Mouse (Mus musculus): ENCODE results near the gene Ace3. TPM values are rescaled to one million over a fixed set of nuclear protein-coding genes. Genes with fewer than 3 reads are reported as not detected.
"Not testable (repeated sequence)": the region's sequence is repeated elsewhere in the genome, so short reads cannot be mapped to it uniquely, and the experiment has no call there.

The Ace3 gene
- polyA plus RNA-seq, 1 experiment from 2014 or later = not detected

- Histone ChIP-seq H3K4me3 (no peak overlapping the region), H3K4me2 (replicated peaks) (no peak overlapping the region), H3K27ac (no peak overlapping the region), H3K27me3 (peaks cover 5% of the 10 kb centered on the region; the same call in 1 of the 2 replicates), H3K9ac (no peak overlapping the region), H3K36me3 (no peaks in the 10 kb centered on the region), H3K4me1 (no peaks in the 10 kb centered on the region), H3K9me3 (replicated peaks) (no peaks in the 10 kb centered on the region)
- ATAC-seq (ENCODE audit: low FRiP score) = no peak
- WGBS = 36% methylated on average over 11 of the region's 11 CpGs
Observed at GRCm38 (mm10) chr11:106026465-106027151, 32.1 kb downstream of the Ace3 start.

GRCm38 (mm10) chr11:106027607-106028006 lies 33.1 kb downstream of the Ace3 start:
- H3K27me3 ChIP-seq = no peaks in the 10 kb centered on the region
- no peaks in the 10 kb centered on the region for H3K4me1 ChIP-seq
- H3K4me2 ChIP-seq (replicated peaks) = no peak overlapping the region
- no peak overlapping the region for H3K4me3 ChIP-seq
- no peak overlapping the region for H3K27ac ChIP-seq
- no peak for ATAC-seq (ENCODE audit: low FRiP score)
- no peaks in the 10 kb centered on the region for H3K9me3 ChIP-seq (replicated peaks)
- 94% methylated on average over 5 of the region's 5 CpGs for WGBS
- no peaks in the 10 kb centered on the region for H3K36me3 ChIP-seq
- H3K9ac ChIP-seq = no peak overlapping the region

GRCm38 (mm10) chr11:106032074-106032473 lies 37.6 kb downstream of the Ace3 start:
- H3K9ac ChIP-seq; H3K9me3 ChIP-seq (replicated peaks); H3K27me3 ChIP-seq; H3K4me1 ChIP-seq; ATAC-seq (ENCODE audit: low FRiP score); H3K36me3 ChIP-seq: not testable (repeated sequence)
- H3K27ac ChIP-seq = peak overlapping the region; percentile 76
- WGBS = 38% methylated on average over 14 of the region's 25 CpGs
- H3K4me3 ChIP-seq = peak overlapping the region; percentile 35
- H3K4me2 ChIP-seq (replicated peaks) = peak overlapping the region; percentile 38

GRCm38 (mm10) chr11:106033491-106033919 lies 39.0 kb downstream of the Ace3 start:
- ATAC-seq (ENCODE audit: low FRiP score) = no peak

GRCm38 (mm10) chr11:106034986-106035385 lies 40.5 kb downstream of the Ace3 start:
- ATAC-seq (ENCODE audit: low FRiP score) = no peak
- Histone ChIP-seq H3K27me3 (no peaks in the 10 kb centered on the region), H3K27ac (no peak overlapping the region), H3K4me3 (no peak overlapping the region), H3K9ac (no peak overlapping the region), H3K36me3 (no peaks in the 10 kb centered on the region), H3K9me3 (replicated peaks) (no peaks in the 10 kb centered on the region), H3K4me1 (peaks cover 27% of the 10 kb centered on the region), H3K4me2 (replicated peaks) (no peak overlapping the region)
- WGBS = 86% methylated on average over 9 of the region's 9 CpGs

More at GRCm38 (mm10) chr11:106033491-106033919, 39.0 kb downstream of the Ace3 start:
- peak overlapping the region; percentile 40 for H3K4me2 ChIP-seq (replicated peaks)
- WGBS = 39% methylated on average over 11 of the region's 11 CpGs
- peak overlapping the region; percentile 37 for H3K9ac ChIP-seq
- peak overlapping the region; percentile 62 for H3K27ac ChIP-seq
- no peaks in the 10 kb centered on the region for H3K27me3 ChIP-seq
- no peaks in the 10 kb centered on the region for H3K36me3 ChIP-seq
- peaks cover 15% of the 10 kb centered on the region for H3K4me1 ChIP-seq
- H3K4me3 ChIP-seq = no peak overlapping the region
- no peaks in the 10 kb centered on the region for H3K9me3 ChIP-seq (replicated peaks)

GRCm38 (mm10) chr11:106036548-106037417 lies 42.3 kb downstream of the Ace3 start, which contains the start of gene Dcaf7:
Gene Dcaf7, plus strand, starts transcription at chr11:106036872.
- ATAC-seq (ENCODE audit: low FRiP score) = peak; percentile 99
- no peaks in the 10 kb centered on the region for H3K9me3 ChIP-seq (replicated peaks)
- H3K9ac ChIP-seq = peak within 1 kb of the TSS; percentile 93
- no peaks in the 10 kb centered on the region for H3K36me3 ChIP-seq
- H3K27ac ChIP-seq = peak within 1 kb of the TSS; percentile 93
- H3K4me1 ChIP-seq = peaks cover 27% of the 10 kb centered on the region
- peak within 1 kb of the TSS; percentile 84 for H3K4me2 ChIP-seq (replicated peaks)
- peak within 1 kb of the TSS; percentile 97 for H3K4me3 ChIP-seq
- H3K27me3 ChIP-seq = no peaks in the 10 kb centered on the region
- WGBS = under 1% methylated on average over 66 of the region's 66 CpGs

- H3K4me3 ChIP-seq = peak overlapping the region; percentile 97
- H3K4me1 ChIP-seq = peaks cover 27% of the 10 kb centered on the region
- no peaks in the 10 kb centered on the region for H3K9me3 ChIP-seq (replicated peaks)
- H3K9ac ChIP-seq = peak overlapping the region; percentile 93
- peak overlapping the region; percentile 93 for H3K27ac ChIP-seq
- peak; percentile 32; the same call in 1 of the 2 replicates for ATAC-seq (ENCODE audit: low FRiP score)
- under 1% methylated on average over 13 of the region's 13 CpGs for WGBS
- peak overlapping the region; percentile 84 for H3K4me2 ChIP-seq (replicated peaks)
- H3K36me3 ChIP-seq = no peaks in the 10 kb centered on the region
- no peaks in the 10 kb centered on the region for H3K27me3 ChIP-seq
Observed at GRCm38 (mm10) chr11:106037418-106037751, 42.9 kb downstream of the Ace3 start.

GRCm38 (mm10) chr11:106044349-106044748 lies 49.9 kb downstream of the Ace3 start:
- Histone ChIP-seq H3K27ac (no peak overlapping the region), H3K36me3 (peaks cover 28% of the 10 kb centered on the region), H3K9ac (no peak overlapping the region), H3K4me1 (peaks cover 3% of the 10 kb centered on the region; the same call in 1 of the 2 replicates), H3K9me3 (replicated peaks) (no peaks in the 10 kb centered on the region), H3K27me3 (no peaks in the 10 kb centered on the region), H3K4me2 (replicated peaks) (no peak overlapping the region), H3K4me3 (no peak overlapping the region)
- ATAC-seq (ENCODE audit: low FRiP score) = no peak

GRCm38 (mm10) chr11:106045256-106045655 lies 50.8 kb downstream of the Ace3 start:
- 93% methylated on average over 1 of the region's 1 CpGs for WGBS
- H3K27me3 ChIP-seq = no peaks in the 10 kb centered on the region
- no peaks in the 10 kb centered on the region for H3K9me3 ChIP-seq (replicated peaks)
- no peak overlapping the region for H3K9ac ChIP-seq
- no peak for ATAC-seq (ENCODE audit: low FRiP score)
- no peak overlapping the region for H3K4me2 ChIP-seq (replicated peaks)
- no peaks in the 10 kb centered on the region for H3K4me1 ChIP-seq
- H3K27ac ChIP-seq = no peak overlapping the region
- peaks cover 36% of the 10 kb centered on the region for H3K36me3 ChIP-seq
- H3K4me3 ChIP-seq = no peak overlapping the region

GRCm38 (mm10) chr11:106045780-106046179 lies 51.3 kb downstream of the Ace3 start:
- no peak overlapping the region for H3K27ac ChIP-seq
- H3K9ac ChIP-seq = no peak overlapping the region
- no peaks in the 10 kb centered on the region for H3K4me1 ChIP-seq
- WGBS = 99% methylated on average over 3 of the region's 3 CpGs
- no peaks in the 10 kb centered on the region for H3K9me3 ChIP-seq (replicated peaks)
- no peaks in the 10 kb centered on the region for H3K27me3 ChIP-seq
- no peak overlapping the region for H3K4me3 ChIP-seq
- peaks cover 39% of the 10 kb centered on the region for H3K36me3 ChIP-seq
- no peak overlapping the region for H3K4me2 ChIP-seq (replicated peaks)
- ATAC-seq (ENCODE audit: low FRiP score) = no peak

GRCm38 (mm10) chr11:106046584-106046983 lies 52.1 kb downstream of the Ace3 start:
- ATAC-seq (ENCODE audit: low FRiP score) = no peak
- Histone ChIP-seq H3K4me2 (replicated peaks) (no peak overlapping the region), H3K4me1 (no peaks in the 10 kb centered on the region), H3K9ac (no peak overlapping the region), H3K4me3 (no peak overlapping the region), H3K9me3 (replicated peaks) (no peaks in the 10 kb centered on the region), H3K36me3 (peaks cover 47% of the 10 kb centered on the region), H3K27me3 (no peaks in the 10 kb centered on the region), H3K27ac (no peak overlapping the region)
- WGBS = 90% methylated on average over 9 of the region's 9 CpGs

GRCm38 (mm10) chr11:106053921-106054320 lies 59.4 kb downstream of the Ace3 start:
- peaks cover 94% of the 10 kb centered on the region for H3K36me3 ChIP-seq
- 97% methylated on average over 2 of the region's 2 CpGs for WGBS
- no peaks in the 10 kb centered on the region for H3K27me3 ChIP-seq
- no peaks in the 10 kb centered on the region for H3K4me1 ChIP-seq
- no peak overlapping the region for H3K4me2 ChIP-seq (replicated peaks)
- no peak overlapping the region for H3K4me3 ChIP-seq
- no peak overlapping the region for H3K27ac ChIP-seq
- no peak overlapping the region for H3K9ac ChIP-seq
- H3K9me3 ChIP-seq (replicated peaks) = no peaks in the 10 kb centered on the region
- no peak for ATAC-seq (ENCODE audit: low FRiP score)

Data from hindbrain, embryonic 12.5 days (tissue).